Mouse (Mus musculus) layer of hippocampus, postnatal 36 days (tissue): ENCODE measurements around the gene Pakap. TPM values are rescaled to one million over a fixed set of nuclear protein-coding genes. Genes with fewer than 3 reads are reported as not detected.

Source experiments
- DNase-seq, 2 experiments: peaks; one replicate each; pipeline ENCODE4 v3.0.0; 2022
- total RNA-seq, 2 experiments: library from RNA; stranded (reverse); gene quantifications; 2 replicates each; pipeline ENCODE4 v1.2.3; 2021

The Pakap gene
- total RNA-seq, 2 experiments from 2014 or later, result 18.3 to 23.7 TPM

DNA sequence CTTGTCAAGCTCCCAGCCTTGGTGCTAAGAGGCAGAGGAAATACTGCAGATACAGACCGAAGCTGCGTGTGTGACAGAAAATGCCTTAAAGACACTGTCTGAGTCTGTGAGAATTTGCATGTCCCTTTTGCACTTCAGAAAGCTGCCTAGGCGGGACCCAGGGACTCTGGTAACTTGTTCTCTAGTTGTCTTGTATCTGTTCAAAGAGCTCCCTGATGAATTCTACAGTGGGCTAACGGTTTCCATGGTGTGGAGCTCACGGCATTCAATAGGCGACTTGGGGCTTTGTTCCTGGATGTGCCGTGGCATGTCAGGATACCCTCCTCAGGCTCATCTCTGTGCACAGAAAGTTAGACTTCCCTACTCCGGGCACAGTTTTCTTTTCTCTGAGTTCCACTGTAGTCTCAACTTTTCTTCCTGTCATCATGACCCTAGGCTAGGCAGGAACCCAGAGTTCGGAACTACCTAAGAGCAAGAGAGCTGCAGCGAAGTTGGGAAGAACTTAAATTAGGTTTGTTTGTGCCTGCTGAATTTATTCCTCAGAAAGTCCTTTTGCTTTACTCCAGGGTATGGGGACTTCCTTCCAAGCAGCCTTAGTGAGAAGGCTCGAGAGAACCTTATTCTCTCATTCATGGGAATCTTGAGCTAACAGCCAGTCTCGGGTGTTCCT lies 277.7 kb downstream of the Pakap start:
- DNase-seq, result no peak

DNA sequence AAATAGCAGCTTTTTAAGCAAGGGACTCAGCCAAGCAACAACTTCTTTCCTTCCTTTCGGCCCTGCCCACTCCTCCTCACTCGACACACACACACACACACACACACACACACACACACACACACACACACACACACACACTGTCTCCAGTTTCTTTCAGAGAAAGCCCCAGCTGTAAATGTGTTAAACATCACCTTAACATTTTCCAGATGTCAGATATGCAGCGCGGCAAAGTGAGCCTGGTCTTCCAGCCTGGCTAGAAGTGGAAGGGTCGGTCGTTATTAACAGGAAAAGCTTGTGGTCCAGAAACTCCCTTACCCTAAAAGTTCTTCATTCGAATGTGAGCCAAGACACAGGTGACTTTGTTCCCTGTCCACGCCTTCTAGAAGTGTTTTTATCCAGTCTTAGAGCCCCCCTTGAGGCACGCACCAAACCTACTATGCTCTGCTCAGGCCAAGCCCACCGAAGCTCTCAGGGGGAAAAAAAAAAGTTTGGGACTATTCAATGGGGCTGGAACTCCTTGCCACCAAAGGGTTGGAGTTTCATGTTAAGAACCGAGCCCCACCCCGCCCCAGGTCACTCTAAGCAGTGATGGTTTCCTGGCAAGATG lies 278.5 kb downstream of the Pakap start:
- DNase-seq, result no peak

DNA sequence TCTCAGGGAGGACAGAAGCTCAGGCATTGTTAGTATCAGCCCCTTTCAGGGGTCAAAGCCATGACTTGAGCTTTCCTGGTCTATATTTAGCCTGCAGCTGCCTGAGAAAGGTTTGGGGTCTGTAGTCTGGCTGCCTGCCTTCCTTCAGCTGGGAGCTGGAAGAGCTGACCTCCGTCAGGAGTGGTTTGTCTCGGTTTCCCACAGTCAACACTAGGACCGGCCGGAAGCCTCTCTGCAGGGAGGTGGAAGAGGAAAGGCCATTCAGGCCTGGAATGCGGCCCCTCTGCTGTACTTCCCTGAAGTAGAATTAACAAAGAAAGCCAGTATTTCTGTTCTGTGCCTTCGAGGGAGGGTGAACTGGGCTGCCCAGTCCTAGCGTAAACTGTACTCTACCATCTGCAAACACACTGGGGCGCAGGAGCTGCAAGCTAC lies 279.0 kb downstream of the Pakap start:
- DNase-seq, result no peak

DNA sequence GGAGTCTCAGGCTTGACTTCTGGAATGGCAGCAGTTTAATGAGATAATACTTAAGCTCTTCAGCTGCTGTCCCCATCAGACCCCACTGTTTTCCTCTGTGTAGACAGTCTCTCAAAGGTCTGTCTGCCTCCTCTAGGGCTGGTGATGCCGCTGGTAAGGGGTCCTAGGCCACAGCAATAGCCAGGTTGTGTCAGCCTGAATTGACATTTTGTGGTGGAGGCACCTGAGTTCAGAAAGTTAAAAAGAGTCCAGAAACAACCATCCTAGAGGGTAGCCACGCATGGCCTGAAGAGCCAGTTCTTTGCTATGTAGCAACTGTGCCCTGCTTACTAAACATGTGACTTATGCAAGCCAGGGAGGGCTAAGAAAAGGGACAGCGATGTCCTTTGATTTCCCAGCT lies 279.7 kb downstream of the Pakap start:
- no peak for DNase-seq

DNA sequence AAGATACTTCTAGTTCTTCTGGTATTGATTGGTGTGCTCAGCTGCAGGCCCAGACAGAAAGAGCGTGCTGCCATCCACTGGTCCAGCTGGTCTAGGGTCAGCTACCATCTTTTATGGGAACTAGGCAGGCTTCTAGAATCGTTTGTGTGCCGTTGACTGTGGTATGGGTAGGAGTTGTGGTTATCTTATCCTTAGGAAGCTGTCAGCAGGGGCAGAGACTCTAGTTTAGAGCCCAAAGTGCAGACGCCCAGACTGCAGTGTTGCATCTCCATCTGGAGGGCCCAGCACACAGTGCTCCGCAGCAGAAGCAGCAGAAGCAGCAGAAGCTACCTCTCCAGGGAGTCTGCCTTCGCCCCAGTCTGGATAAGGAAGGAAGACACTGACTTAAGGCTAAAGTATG lies 281.5 kb downstream of the Pakap start:
- DNase-seq, result no peak

DNA sequence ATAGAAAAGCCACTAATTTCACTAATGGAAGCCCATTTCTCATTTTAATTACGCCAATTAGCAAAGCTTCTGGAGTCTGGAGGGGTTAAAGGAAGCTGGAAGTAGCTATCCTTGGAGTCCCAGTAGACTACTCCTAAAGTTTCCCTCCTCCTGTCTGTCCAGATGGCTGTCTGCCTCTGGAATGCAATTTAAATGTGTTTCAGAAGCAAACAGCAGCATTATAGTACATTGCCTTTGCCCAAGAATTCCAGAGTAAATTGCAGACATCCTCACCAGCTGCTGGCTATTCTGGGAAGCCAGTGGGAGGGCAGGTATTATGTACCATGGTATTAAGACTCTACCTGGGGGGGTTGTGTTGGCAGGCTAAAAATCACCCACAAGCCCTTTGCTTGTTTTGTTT lies 283.8 kb downstream of the Pakap start:
- DNase-seq, result no peak

DNA sequence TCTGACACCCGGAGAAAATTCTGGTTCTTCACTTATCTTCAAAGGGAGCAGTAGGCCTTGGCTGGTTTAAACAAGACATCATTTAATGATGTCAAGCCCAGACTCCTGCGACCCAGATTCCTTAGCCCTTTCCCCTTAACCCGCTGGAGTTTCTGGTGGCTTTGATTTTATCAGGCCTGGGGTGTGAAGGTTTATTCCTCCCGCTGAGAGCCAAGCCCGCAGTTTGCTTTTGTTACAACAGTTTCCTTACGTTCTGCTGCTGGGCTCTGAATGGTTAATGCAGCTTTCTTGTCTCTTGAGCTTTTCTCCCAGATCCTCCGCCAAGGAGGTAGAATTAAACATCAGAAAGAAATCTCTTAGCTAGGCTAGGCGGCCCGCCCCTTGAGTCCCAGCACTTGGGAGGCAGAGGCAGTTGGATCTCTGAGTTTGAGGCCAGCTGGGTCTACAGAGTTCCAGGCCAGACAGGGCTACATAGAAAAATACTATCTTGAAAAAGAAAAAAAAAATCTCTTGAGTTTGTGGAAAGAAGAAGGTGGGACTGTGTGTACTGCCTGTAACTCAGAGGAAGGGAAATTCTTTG lies 284.6 kb downstream of the Pakap start:
- DNase-seq, result no peak

DNA sequence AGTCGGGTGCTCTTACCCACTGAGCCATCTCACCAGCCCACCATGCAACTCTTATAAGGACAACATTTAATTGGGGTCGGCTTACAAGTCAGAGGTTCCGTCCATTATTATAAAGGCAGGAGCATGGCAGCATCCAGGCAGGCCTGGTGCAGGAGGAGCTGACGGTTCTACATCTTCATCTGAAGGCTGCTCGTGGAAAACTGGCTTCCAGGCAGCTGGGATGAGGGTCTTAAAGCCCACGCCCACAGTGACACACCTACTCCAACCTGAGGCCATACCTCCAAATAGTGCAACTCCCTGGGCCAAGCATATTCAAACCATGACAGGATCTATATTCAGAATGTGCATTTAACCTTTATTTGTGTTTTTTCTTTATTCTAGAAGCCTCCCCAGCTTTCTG lies 286.2 kb downstream of the Pakap start:
- no peak for DNase-seq

DNA sequence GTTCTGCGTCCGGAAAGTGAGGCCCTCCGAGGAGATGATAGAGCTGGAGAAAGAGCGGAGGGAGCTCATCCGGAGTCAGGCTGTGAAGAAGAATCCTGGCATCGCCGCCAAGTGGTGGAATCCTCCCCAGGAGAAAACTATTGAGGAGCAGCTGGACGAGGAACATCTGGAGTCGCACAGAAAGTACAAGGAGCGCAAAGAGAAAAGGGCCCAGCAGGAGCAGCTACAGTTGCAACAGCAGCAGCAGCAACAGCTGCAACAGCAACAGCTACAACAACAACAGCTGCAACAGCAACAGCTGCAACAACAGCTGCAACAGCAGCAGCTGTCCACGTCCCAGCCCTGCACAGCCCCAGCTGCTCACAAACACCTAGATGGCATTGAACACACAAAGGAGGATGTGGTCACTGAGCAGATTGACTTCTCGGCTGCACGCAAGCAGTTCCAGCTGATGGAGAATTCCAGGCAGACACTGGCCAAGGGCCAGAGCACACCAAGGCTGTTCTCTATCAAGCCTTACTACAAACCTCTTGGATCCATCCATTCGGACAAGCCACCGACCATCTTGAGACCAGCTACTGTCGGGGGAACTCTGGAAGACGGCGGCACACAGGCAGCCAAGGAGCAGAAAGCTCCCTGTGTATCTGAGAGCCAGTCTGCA lies 287.4 kb downstream of the Pakap start:
- no peak for DNase-seq

DNA sequence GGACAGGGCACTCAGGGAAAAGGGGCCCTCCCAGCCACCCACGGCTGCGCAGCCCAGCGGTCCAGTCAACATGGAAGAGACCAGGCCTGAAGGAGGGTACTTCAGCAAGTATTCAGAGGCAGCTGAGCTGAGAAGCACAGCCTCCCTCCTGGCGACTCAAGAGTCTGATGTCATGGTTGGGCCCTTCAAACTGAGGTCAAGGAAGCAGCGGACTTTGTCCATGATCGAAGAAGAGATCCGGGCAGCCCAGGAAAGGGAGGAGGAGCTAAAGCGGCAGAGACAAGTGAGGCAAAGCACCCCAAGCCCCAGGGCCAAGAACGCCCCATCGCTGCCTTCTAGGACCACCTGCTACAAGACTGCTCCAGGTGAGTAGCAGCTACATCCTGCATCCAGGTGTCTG lies 288.7 kb downstream of the Pakap start:
- DNase-seq, result no peak

DNA sequence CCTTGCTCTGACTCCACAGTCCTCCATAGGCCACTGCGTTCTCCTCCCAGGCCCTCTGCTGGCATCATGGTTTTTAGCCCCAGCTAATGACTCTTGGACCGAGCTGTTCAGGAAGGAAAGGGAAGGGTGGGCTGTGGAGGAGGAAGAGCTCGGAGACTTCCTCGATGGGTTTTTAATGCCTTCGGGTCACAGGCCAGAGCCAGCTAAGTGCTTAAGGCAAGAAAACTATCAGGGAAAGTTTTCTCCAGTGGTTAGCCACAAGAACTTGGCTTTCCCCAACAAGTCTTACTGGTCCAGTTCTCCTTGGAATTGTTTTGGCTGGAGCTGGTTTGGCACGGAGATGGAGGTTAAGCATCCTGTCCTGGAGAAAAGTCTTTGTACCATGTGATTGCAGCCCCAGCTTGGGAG lies 292.2 kb downstream of the Pakap start:
- no peak for DNase-seq

DNA sequence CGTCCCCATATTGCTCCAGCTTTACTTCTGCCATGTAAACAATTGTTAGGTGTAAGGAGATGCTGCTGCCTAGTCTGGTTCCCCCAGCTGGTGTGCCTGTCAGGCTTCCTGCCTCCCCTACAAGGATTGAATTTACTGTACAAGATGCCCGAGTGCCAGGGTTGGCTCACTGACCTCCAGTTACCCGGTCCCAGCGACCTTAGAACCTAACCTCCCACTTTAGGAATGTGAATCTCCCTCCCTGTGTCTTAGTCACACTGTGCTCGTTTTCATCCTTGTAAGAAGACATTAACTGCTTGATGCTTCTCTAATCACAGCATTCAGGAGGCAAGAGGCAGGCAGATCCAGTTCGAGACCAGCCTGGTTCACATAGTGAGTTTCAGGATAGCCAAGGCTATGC lies 293.2 kb downstream of the Pakap start:
- no peak for DNase-seq

DNA sequence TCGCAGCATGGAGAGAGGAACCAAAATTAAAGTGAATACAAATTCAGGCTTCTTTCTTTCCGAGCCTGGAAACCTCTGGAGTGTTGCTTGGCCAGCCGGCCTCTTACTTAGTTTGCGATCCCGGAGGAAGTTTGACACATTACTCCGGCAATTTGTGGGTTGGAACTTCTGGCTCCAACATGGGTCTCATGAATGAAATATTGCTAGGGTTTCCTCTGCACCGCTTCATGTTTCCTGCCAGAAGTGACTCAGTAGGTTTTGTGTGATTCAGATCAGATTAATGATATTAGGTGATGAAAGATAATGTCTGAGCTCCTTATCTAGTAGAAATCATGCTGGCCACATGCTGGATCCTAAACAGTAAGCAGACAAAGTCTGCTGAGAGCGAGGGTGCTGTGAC lies 293.9 kb downstream of the Pakap start:
- DNase-seq, result no peak

DNA sequence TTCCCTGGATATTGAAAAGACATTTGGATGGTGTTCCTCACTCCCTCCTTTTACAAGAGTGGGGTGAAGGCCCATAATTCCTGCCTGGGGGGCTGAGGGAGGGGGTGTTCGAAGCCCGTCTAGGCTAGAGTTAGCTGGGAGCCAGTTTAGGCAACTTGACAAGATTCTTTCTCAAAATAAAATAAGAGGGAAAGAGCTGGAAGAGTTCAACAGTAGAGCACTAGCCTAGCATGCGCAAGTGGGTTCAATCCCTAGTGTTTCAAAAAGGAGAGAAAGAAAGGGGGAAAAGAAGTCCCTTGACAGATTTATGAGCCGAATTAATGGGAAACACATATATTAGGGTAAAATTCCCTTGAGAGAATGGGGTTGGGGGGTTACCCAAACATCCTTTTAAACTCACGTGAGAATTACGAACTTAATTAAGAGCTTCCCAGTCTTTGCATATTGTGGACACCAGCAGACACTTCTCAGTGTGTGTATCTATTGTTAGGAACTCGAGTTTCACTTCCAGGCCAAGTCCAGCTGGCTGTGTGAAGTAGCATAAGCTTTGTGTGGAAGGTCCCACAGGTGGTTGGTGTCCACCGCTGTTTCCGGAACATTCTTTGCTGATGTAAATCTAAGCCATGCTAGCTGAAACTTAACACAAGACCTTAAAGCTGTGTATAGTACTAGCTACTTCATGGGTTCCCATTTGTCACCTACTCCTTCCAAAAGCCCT lies 294.4 kb downstream of the Pakap start:
- no peak for DNase-seq

DNA sequence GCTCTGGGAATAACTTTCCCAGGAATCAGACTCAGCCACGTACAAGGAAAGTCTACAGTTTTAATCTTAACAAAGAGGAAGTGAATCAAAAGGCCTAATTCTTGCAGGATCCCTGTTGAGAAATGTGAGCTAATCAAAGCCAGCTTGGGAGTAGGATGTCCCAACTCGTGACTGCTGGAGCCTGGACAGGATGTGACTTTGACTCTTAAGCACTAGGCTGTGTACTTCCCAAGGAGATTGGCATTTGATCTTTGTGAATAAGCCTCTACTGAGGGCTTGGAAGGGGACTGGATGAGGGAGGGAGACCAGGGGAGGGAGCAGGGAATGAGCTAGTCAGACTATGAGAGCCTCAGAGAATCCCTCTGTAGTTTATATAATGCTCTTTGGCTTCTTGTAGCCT lies 298.1 kb downstream of the Pakap start:
- no peak for DNase-seq

DNA sequence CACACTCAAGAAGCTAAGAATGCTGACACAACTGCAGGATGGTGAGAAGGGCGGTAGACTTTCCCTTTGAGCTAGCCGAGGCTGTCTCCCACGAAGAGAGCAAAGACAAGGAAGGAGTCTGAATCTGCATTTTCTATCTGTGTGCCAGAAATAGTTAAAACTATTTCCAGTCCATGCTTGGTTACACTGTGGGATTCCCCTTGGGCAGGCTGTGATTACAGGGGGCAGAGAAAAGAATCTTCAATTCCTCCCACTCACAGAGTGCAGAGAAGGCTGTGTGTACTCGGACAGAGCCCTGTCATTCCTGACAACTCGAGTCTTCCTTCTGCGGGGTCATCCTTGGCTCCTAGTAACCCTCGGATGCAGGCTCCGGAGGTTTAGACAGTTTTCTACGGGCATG lies 299.0 kb downstream of the Pakap start:
- DNase-seq, result no peak

DNA sequence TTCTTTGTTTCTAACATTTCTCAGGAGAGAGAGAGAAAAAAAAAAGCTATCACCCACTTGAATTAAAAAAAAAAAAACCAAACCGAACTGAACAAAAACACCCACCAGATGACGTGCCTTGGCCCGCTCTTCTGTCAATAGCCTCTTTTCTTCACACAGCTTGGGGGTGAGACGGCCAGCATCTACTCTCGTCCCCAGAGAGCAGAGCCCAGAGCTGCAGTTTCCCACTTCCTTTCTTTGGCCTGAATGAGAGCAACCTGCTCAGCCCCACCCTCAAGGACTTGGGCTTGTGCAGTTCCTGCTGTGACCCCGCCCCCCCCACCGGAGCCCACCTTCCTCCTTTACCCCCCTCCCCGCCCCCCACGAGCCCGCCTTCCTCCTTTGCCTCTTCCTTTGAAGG lies 299.5 kb downstream of the Pakap start:
- no peak for DNase-seq

DNA sequence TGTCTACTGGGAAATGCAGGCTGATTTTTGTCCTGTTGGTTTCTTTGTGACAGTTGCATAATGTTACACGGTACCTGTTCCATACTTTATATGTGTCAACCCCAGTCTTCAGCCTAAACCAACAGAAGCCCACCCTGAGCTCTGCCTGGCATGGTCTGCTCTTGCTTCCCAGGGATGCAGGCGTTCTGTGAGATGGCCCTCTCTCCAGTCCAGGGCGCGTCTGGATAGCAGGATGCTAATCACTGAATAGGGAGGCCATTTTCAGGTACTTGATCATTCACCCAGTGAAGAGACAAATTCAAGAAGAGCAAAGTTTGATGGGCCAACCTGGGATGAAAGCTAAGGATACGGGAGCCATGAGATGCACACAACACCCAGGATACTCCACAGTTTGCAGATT lies 311.2 kb downstream of the Pakap start:
- DNase-seq, result no peak

DNA sequence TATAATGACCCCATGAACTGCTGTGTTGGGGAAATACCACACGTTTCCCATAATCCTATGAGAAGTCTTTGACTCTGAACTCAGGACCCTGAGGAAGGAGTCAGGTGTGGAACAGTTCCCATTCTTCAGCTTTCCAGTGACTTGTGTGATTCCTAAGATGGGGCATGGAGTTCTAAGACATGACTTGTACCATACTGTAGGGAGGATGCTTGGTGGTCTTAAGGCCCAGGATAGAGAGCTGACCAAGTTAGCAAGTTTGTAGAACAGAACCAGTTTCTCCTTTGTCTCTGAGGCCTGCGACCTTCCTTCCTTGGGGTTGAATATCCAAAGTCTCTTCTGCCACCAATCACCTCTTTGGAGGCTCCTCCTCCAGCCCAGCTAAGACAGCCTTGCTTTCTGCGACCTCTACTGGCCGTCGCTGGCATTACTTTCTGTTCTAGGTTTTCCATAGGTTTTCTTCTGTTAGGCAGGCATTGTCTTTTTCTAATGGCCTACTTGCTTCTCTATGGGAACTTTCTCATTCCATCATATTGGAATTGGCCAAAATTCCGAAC lies 311.9 kb downstream of the Pakap start:
- DNase-seq, result peak; percentile 69 to 81

DNA sequence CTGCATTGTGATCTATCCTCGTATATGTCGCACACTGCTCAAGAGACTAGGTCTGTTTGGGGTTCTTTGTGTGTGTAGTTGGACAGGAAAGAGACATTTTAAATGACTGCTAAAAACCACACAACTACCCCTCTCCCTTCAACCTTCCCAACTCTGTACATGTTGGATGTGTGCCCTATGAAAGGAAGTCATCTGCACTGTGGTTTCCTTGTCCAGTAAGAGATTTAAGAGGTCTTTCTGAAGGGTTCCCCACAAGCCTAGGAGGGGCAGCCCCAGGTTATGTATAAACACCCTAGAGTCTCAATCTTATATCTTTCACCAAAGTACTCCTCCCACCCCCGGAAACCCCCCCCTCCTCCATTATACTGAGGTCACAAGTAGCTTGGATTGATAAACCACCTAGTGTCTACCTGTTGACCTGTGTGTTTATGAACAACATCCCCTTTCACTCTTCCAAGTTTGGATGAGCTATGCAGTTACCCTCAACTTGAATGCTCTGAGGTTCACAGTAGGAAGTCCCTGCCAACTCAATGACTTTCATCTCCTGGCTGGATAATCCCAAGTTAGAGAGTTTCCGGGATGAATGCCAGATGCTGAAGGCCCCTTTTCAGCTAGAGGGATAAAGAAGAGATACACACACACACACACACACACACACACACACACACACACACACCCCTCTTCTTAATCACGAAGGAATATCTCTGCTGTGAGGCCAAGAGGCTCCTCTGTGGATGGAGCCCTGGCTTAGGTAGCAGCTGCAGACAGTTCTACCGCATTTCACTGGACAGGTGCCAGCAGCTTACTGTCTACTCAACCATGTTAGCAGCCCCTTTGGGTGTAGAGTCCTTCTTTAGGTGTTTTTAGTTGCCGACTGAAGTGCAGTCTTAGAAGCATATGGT lies 315.8 kb downstream of the Pakap start:
- no peak for DNase-seq

DNA sequence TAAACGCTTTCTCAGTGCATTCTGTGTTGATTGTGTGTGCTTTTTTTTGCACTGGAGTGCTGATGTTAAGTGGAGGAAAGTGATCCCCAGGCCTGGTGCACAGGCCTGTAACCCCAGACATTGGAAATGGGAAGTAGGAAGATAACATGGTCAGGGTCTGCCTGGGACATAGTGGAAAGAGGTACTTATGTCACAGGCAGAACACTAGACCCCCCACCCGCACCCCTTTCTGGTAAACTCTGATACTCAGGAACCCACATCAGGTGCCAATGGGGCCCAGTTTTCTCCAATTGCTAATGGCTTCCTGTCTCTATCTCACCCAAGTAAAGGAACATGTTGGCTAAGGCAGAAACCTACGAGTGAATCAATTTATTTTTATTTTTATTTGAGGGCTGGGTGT lies 316.5 kb downstream of the Pakap start:
- no peak for DNase-seq

DNA sequence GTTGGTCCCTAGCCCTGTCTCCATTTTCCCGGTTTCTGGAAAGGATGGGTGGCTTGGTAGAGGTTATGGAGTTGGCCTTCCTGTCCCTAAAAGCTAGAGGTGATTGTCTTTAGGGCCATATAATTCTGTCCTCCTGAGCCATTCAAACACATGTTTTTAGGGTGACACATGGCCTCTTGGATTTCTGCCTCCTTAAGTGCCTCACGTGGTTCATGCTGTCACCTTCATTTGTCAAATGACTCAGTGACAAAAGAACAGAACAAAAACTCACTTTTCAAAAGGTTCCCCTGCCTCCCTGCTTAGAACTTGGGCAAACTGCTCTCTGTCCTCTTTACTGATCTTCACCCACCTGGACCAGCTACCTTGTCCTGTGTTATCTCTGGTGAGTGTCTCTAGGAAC lies 317.2 kb downstream of the Pakap start:
- no peak for DNase-seq
